Mouse (Mus musculus): ENCODE results near the gene Dohh. TPM values are rescaled to one million over a fixed set of nuclear protein-coding genes. Genes with fewer than 3 reads are reported as not detected.

The Dohh gene
- polyA plus RNA-seq, 1 experiment from 2014 or later: 61.4 TPM

- peak overlapping the region; percentile 33 for H3K27ac ChIP-seq (replicated peaks; ENCODE audit: low read depth, low read length)
- ATAC-seq (ENCODE audit: low read depth) (no peak), DNase-seq (ENCODE audit: low spot score) (no peak)
- peaks cover 31% of the 10 kb centered on the region for H3K4me1 ChIP-seq (ENCODE audit: control insufficient read depth, insufficient read depth, low read length)
- H3K36me3 ChIP-seq (ENCODE audit: control insufficient read depth, insufficient read depth, low read length): no peaks in the 10 kb centered on the region
- peak overlapping the region; percentile 85 for H3K9ac ChIP-seq (ENCODE audit: low read depth, low read length)
- peak overlapping the region; percentile 71 for H3K4me2 ChIP-seq (ENCODE audit: low read depth, low read length)
- WGBS: 0% methylated on average over 10 of the region's 33 CpGs
- H3K9me3 ChIP-seq (ENCODE audit: control insufficient read depth, low read length): no peaks in the 10 kb centered on the region
- peak overlapping the region; percentile 73 for H3K4me3 ChIP-seq (ENCODE audit: low read depth, low read length)
- peaks cover 6% of the 10 kb centered on the region for H3K27me3 ChIP-seq (replicated peaks; ENCODE audit: control insufficient read depth, insufficient read depth, low read length)
Measured at GRCm38 (mm10) chr10:81426081-81426671, 41.9 kb downstream of the Dohh start.

- ATAC-seq (ENCODE audit: low read depth): no peak
- Histone ChIP-seq H3K36me3 (ENCODE audit: control insufficient read depth, insufficient read depth, low read length) (no peaks in the 10 kb centered on the region), H3K4me1 (ENCODE audit: control insufficient read depth, insufficient read depth, low read length) (peaks cover 36% of the 10 kb centered on the region), H3K9me3 (ENCODE audit: control insufficient read depth, low read length) (no peaks in the 10 kb centered on the region), H3K27me3 (replicated peaks; ENCODE audit: control insufficient read depth, insufficient read depth, low read length) (peaks cover 6% of the 10 kb centered on the region), H3K4me2 (ENCODE audit: low read depth, low read length) (peak overlapping the region; percentile 71), H3K4me3 (ENCODE audit: low read depth, low read length) (peak overlapping the region; percentile 73), H3K9ac (ENCODE audit: low read depth, low read length) (peak overlapping the region; percentile 85), H3K27ac (replicated peaks; ENCODE audit: low read depth, low read length) (peak overlapping the region; percentile 33; the same call in 1 of the 2 replicates)
- under 1% methylated on average over 27 of the region's 38 CpGs for WGBS
- DNase-seq (ENCODE audit: low spot score): no peak
Measured at GRCm38 (mm10) chr10:81426897-81427296, 42.7 kb downstream of the Dohh start.

- Histone ChIP-seq H3K9me3 (ENCODE audit: control insufficient read depth, low read length) (no peaks in the 10 kb centered on the region), H3K4me2 (ENCODE audit: low read depth, low read length) (peak overlapping the region; percentile 71), H3K36me3 (ENCODE audit: control insufficient read depth, insufficient read depth, low read length) (no peaks in the 10 kb centered on the region), H3K9ac (ENCODE audit: low read depth, low read length) (peak overlapping the region; percentile 85), H3K27ac (replicated peaks; ENCODE audit: low read depth, low read length) (no peak overlapping the region; the same call in 1 of the 2 replicates), H3K4me1 (ENCODE audit: control insufficient read depth, insufficient read depth, low read length) (peaks cover 36% of the 10 kb centered on the region), H3K27me3 (replicated peaks; ENCODE audit: control insufficient read depth, insufficient read depth, low read length) (peaks cover 6% of the 10 kb centered on the region), H3K4me3 (ENCODE audit: low read depth, low read length) (peak overlapping the region; percentile 73)
- WGBS: 31% methylated on average over 3 of the region's 3 CpGs
- ATAC-seq (ENCODE audit: low read depth) (no peak), DNase-seq (ENCODE audit: low spot score) (no peak)
Measured at GRCm38 (mm10) chr10:81427327-81427726, 43.1 kb downstream of the Dohh start.

- 76% methylated on average over 8 of the region's 8 CpGs for WGBS
- no peaks in the 10 kb centered on the region for H3K36me3 ChIP-seq (ENCODE audit: control insufficient read depth, insufficient read depth, low read length)
- no peak overlapping the region for H3K27ac ChIP-seq (replicated peaks; ENCODE audit: low read depth, low read length)
- no peak overlapping the region for H3K4me2 ChIP-seq (ENCODE audit: low read depth, low read length)
- H3K9ac ChIP-seq (ENCODE audit: low read depth, low read length): no peak overlapping the region
- H3K27me3 ChIP-seq (replicated peaks; ENCODE audit: control insufficient read depth, insufficient read depth, low read length): peaks cover 6% of the 10 kb centered on the region
- H3K9me3 ChIP-seq (ENCODE audit: control insufficient read depth, low read length): no peaks in the 10 kb centered on the region
- H3K4me1 ChIP-seq (ENCODE audit: control insufficient read depth, insufficient read depth, low read length): peaks cover 36% of the 10 kb centered on the region
- no peak for DNase-seq (ENCODE audit: low spot score)
- no peak overlapping the region for H3K4me3 ChIP-seq (ENCODE audit: low read depth, low read length)
- ATAC-seq (ENCODE audit: low read depth): no peak
Measured at GRCm38 (mm10) chr10:81427804-81428506, 43.7 kb downstream of the Dohh start.

GRCm38 (mm10) chr10:81428507-81428870 lies 44.3 kb downstream of the Dohh start:
- Histone ChIP-seq H3K4me1 (ENCODE audit: control insufficient read depth, insufficient read depth, low read length) (peaks cover 36% of the 10 kb centered on the region), H3K9ac (ENCODE audit: low read depth, low read length) (no peak overlapping the region), H3K9me3 (ENCODE audit: control insufficient read depth, low read length) (no peaks in the 10 kb centered on the region), H3K4me3 (ENCODE audit: low read depth, low read length) (no peak overlapping the region), H3K4me2 (ENCODE audit: low read depth, low read length) (no peak overlapping the region), H3K36me3 (ENCODE audit: control insufficient read depth, insufficient read depth, low read length) (no peaks in the 10 kb centered on the region), H3K27ac (replicated peaks; ENCODE audit: low read depth, low read length) (no peak overlapping the region), H3K27me3 (replicated peaks; ENCODE audit: control insufficient read depth, insufficient read depth, low read length) (peaks cover 6% of the 10 kb centered on the region)
- no peak for DNase-seq (ENCODE audit: low spot score)
- 91% methylated on average over 7 of the region's 7 CpGs for WGBS
- ATAC-seq (ENCODE audit: low read depth): no peak

GRCm38 (mm10) chr10:81429092-81429491 lies 44.9 kb downstream of the Dohh start:
- WGBS: 42% methylated on average over 2 of the region's 2 CpGs
- Histone ChIP-seq H3K4me3 (ENCODE audit: low read depth, low read length) (peak overlapping the region; percentile 80; the same call in 1 of the 2 replicates), H3K9ac (ENCODE audit: low read depth, low read length) (no peak overlapping the region), H3K9me3 (ENCODE audit: control insufficient read depth, low read length) (no peaks in the 10 kb centered on the region), H3K36me3 (ENCODE audit: control insufficient read depth, insufficient read depth, low read length) (no peaks in the 10 kb centered on the region), H3K27me3 (replicated peaks; ENCODE audit: control insufficient read depth, insufficient read depth, low read length) (peaks cover 6% of the 10 kb centered on the region), H3K4me2 (ENCODE audit: low read depth, low read length) (peak overlapping the region; percentile 97), H3K4me1 (ENCODE audit: control insufficient read depth, insufficient read depth, low read length) (peaks cover 33% of the 10 kb centered on the region), H3K27ac (replicated peaks; ENCODE audit: low read depth, low read length) (no peak overlapping the region)
- ATAC-seq (ENCODE audit: low read depth) (no peak), DNase-seq (ENCODE audit: low spot score) (no peak)

- Histone ChIP-seq H3K36me3 (ENCODE audit: control insufficient read depth, insufficient read depth, low read length) (no peaks in the 10 kb centered on the region), H3K9ac (ENCODE audit: low read depth, low read length) (peak overlapping the region; percentile 80), H3K4me1 (ENCODE audit: control insufficient read depth, insufficient read depth, low read length) (peaks cover 28% of the 10 kb centered on the region), H3K9me3 (ENCODE audit: control insufficient read depth, low read length) (no peaks in the 10 kb centered on the region), H3K4me3 (ENCODE audit: low read depth, low read length) (peak overlapping the region; percentile 80), H3K27ac (replicated peaks; ENCODE audit: low read depth, low read length) (peak overlapping the region; percentile 89), H3K27me3 (replicated peaks; ENCODE audit: control insufficient read depth, insufficient read depth, low read length) (peaks cover 6% of the 10 kb centered on the region), H3K4me2 (ENCODE audit: low read depth, low read length) (peak overlapping the region; percentile 97)
- 0% methylated on average over 12 of the region's 20 CpGs for WGBS
- ATAC-seq (ENCODE audit: low read depth) (peak; percentile 12), DNase-seq (ENCODE audit: low spot score) (peak; percentile 94)
Measured at GRCm38 (mm10) chr10:81429605-81430061, 45.4 kb downstream of the Dohh start.

- peak overlapping the region; percentile 80 for H3K4me3 ChIP-seq (ENCODE audit: low read depth, low read length)
- H3K4me1 ChIP-seq (ENCODE audit: control insufficient read depth, insufficient read depth, low read length): peaks cover 22% of the 10 kb centered on the region
- H3K9me3 ChIP-seq (ENCODE audit: control insufficient read depth, low read length): no peaks in the 10 kb centered on the region
- H3K27me3 ChIP-seq (replicated peaks; ENCODE audit: control insufficient read depth, insufficient read depth, low read length): peaks cover 6% of the 10 kb centered on the region
- H3K27ac ChIP-seq (replicated peaks; ENCODE audit: low read depth, low read length): peak overlapping the region; percentile 89
- H3K9ac ChIP-seq (ENCODE audit: low read depth, low read length): peak overlapping the region; percentile 80
- peak; percentile 12 for ATAC-seq (ENCODE audit: low read depth)
- no peaks in the 10 kb centered on the region for H3K36me3 ChIP-seq (ENCODE audit: control insufficient read depth, insufficient read depth, low read length)
- peak; percentile 78 for DNase-seq (ENCODE audit: low spot score)
- peak overlapping the region; percentile 97 for H3K4me2 ChIP-seq (ENCODE audit: low read depth, low read length)
- WGBS: 0% methylated on average over 5 of the region's 89 CpGs
Measured at GRCm38 (mm10) chr10:81430141-81430830, 46.1 kb downstream of the Dohh start.

Data from embryonic facial prominence, embryonic 14.5 days (tissue).